Mouse (Mus musculus): Measurements from ENCODE around the gene Cnga4.

GRCm38 (mm10) chr7:105406322-105406721, 2.0 kb downstream of the Cnga4 start:
- TF ChIP-seq CTCF (IDR thresholded peaks at IDR 0.05; ENCODE audit: borderline replicate concordance, extremely low read depth, insufficient read depth, insufficient read length) (no peak), POLR2A (IDR thresholded peaks at IDR 0.05; ENCODE audit: borderline replicate concordance, extremely low read depth, insufficient read depth, insufficient read length, poor library complexity, severe bottlenecking) (no peak)

Data from brain, embryonic 14.5 days (tissue).